Mouse (Mus musculus) NIH3T3 (cell line): Measurements from ENCODE around the gene Gemin7.

Experiments used
- DNase-seq: peaks from one replicate; pipeline ENCODE4 v3.0.0-alpha.2; 2012; ENCODE audit warnings: low read depth

Gene Gemin7

DNA sequence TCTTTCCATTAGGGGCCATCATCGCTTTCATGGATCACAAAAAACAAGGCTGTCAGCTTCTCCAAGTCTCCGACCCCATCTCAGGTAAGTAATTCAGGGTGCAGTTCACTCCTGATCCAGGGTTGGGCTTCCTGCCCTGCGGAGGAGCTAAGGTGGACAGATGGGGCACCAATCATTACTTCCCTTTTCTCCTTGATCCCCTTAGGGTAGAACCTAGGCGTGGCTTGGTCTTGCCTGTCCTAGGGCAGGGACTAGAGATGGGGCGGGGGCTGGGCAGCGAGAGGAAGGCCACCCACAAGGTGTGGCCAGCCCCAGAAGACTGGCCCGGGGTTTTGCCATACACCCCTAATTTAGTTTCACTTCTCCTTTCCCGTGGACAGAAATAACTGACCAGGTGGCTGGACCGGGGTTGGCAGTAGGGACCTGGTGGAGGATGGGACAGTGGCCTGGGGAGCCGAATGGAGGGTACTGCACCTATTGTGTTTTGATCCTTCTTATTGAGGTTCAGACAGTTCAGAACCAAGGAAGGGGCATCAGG is 551 bp upstream of the Gemin7 start:
- DNase-seq, result no peak

- no peak for DNase-seq
Measured at GRCm38 (mm10) chr7:19575559-19575958, 1.8 kb downstream of the Gemin7 start.

DNA sequence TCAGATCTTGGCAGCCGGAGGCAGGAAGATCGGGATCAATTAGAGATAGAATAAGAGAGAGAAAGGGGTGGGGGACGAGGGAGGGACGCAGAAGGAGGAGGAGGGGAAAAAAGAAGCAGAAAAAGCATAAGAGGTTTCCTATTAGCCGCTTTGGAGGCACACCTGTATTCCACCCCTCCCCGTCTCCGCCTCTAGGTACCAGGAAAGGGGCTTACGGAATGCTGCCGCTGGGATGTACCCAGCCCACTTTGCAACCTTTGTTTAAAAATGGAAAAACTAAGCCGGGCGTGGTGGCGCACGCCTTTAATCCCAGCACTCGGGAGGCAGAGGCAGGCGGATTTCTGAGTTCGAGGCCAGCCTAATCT is 3.6 kb downstream of the Gemin7 start:
- no peak for DNase-seq

DNA sequence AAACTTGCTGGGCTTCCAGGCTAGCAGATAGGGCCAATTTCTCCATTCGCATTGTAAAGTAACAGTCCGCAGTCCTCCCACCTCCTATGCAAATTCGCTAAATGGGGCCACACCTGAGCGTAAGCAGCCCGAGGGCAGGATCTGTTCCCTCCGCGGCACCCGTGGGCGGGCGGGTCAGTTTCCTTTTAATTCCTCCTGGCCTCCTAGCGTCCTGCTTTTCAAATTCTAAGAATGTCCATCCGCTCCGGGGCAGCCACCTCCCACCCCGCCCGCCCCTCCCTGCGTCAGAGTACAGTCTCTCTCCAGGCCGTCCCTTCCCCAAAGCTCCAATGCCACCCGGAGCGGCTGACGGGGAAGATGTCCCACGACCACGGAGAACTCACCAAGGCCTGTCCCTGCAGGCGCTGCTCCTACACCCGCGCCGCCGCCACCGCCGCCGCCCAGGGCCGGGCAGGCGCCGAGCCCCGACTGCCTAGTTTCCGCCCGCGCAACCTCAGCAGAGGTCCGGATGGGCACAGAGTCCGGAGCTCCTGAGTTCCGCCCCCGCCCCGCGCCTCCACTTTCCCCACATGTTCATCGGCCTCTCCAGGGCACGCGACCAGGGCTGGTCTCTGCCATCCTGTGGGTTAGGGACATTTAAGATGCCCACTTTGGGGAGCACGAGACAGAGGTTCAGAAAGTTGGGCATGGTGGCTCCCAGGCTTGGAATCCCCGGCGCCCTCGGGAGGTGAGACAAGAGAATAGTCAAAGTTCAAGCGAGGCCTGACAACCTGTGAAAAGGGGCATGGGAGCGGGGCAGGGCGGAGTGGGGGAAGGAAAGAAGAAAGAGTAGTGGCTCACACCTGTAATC is 4.2 kb downstream of the Gemin7 start:
- peak; percentile 92 for DNase-seq

- DNase-seq, result no peak
Measured at GRCm38 (mm10) chr7:19569647-19570046, 7.7 kb downstream of the Gemin7 start.

GRCm38 (mm10) chr7:19567426-19567825 is 10.0 kb downstream of the Gemin7 start:
- no peak for DNase-seq

GRCm38 (mm10) chr7:19565803-19566202 is 11.6 kb downstream of the Gemin7 start:
- DNase-seq, result no peak

- DNase-seq, result peak; percentile 57
Measured at GRCm38 (mm10) chr7:19564455-19564854, 12.9 kb downstream of the Gemin7 start.

GRCm38 (mm10) chr7:19563884-19564283 is 13.5 kb downstream of the Gemin7 start:
- DNase-seq, result no peak

- DNase-seq, result peak; percentile 65
Measured at GRCm38 (mm10) chr7:19562643-19563410, 14.6 kb downstream of the Gemin7 start, which contains the start of gene Ppp1r37. Ppp1r37 (minus strand) TSS chr7:19563076.

- DNase-seq, result peak; percentile 99
Measured at GRCm38 (mm10) chr7:19561765-19562642, 15.4 kb downstream of the Gemin7 start.

- peak; percentile 22 for DNase-seq
Measured at GRCm38 (mm10) chr7:19561431-19561764, 16.0 kb downstream of the Gemin7 start.

- peak; percentile 50 for DNase-seq
Measured at GRCm38 (mm10) chr7:19560491-19561260, 16.7 kb downstream of the Gemin7 start.

DNA sequence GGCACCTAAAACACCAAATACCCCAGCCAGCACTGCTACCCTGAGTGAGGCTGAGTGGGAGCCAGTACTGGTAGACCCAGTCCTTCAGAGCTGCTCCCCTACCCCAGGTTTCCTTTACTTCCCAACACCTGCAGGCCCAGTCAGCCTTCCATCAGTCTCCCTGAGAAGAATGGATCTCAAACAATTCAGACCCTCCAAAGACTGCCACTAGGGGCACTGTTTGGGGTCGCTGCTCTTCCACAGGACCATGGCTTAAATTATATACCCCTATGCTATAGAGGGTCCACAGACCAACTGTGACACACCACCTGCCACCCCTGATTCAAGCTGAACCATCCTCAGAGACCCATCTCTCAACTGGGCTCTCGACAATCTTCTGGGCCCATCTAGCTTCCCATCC is 18.4 kb downstream of the Gemin7 start:
- DNase-seq, result peak; percentile 45

DNA sequence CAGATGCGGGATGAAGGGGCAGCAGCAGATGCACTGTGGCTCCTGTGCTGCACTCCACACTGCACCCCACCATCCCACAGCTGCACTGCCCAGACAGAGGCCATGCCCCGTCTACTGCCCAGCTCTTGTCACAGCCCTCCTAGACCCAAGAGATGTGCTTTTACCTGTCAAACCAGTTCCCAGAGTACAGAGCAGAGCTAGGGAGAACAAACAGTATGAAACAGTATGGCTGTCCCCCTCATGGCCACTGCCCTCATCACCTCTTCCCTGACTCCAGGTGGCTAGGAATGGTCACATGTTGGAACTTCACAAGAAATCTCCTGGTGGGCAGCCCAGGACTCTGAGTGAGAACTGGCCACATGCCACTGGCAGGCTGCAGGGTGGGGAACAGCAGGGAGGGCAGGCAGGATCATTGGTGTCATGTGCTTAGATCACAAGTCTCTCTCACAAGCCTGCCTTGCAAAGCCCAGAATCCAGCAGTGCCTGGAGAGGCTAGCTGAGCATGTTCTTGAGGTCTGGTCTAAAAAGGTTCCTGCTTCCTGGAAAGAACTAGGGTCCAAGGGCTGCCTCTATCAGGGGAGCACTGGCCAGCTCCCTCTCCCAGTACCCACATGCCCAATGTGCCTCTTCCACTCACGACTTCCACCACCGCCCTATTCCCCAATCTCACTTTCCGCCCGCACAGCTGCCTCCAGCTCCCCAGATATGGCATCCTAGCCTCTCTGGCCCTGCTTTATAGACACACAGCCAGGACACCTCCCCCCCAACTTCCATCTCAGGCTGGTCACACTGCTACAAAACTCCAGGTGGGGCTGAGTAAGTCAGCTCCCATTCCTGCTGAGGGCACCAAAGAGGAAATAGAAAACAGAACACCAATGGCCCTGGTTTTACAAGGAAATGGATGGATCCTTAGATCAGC is 19.2 kb downstream of the Gemin7 start:
- no peak for DNase-seq

DNA sequence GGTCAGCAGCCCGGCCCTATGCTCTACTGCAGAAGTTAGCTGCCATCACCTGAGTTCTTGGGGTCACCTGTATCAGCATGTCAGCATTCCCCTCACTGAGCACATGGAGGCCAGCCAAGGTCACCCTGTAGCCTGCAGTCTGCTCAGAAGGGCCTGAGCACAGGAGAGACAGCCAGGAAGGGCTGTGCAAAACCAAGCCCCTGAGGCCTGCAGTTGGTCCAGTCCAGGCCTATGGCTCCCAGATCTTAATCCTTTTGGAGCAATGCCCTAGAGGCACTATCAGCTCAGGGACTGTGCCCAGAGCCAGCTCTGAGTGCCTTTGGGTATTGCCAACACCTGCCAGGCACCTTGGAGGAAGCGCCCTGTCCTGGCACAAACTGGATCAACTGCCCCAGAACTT is 20.3 kb downstream of the Gemin7 start:
- DNase-seq, result no peak

DNA sequence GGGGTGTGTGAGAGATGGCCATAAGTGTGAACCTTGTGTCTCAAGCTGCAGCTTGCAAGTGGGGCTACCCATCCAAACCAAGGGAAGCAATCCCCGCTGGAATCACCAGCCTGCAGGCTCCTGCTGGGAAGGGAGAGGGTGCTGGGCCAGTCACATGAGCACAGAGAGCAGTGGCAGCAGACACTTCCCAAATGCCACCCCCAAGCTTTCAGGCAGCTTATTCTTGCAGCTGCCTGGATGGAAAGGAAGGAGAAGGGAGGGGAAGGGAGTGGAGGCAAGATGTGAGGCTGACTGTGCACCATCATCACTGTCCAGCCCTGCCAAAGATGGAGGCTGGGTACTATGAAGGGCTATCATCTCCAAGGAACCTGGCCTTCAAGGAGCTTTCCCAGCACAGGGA is 23.2 kb downstream of the Gemin7 start:
- no peak for DNase-seq

GRCm38 (mm10) chr7:19552443-19552842 is 25.0 kb downstream of the Gemin7 start:
- no peak for DNase-seq

DNA sequence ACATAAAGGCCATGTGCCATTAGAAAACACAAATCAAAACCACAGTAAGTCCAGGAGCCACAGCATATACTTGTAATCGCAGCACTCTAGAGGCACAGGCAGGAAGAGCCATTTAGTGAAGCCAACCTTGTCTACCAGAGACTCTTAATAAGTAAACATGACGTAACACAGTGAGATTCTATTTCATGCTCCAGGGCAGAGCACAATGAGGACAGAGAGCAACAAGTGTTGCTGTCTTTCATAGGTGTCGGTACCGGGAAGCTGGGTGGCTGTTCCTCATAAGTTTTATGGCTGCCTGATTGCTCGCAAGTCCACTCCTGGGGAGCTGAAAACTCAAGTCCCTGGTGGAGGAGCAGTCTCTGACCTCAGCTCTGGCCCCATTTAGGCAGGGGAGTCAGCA is 25.8 kb downstream of the Gemin7 start:
- DNase-seq, result no peak

- no peak for DNase-seq
Measured at GRCm38 (mm10) chr7:19549394-19549793, 28.0 kb downstream of the Gemin7 start.
